Mouse (Mus musculus) G1E (cell line): ENCODE measurements around the gene Lsamp.

Experiments used
- CTCF ChIP-seq: IDR thresholded peaks from 2 replicates; pipeline ENCODE4 v1.5.1; 2012; ENCODE audit warnings: low read depth, low read length, inconsistent platforms, mixed read lengths
- GATA1 ChIP-seq: IDR thresholded peaks from 2 replicates; pipeline ENCODE4 v1.6.1; 2012; ENCODE audit warnings: borderline replicate concordance, low read length, inconsistent platforms, mixed read lengths
- GATA2 ChIP-seq: IDR thresholded peaks from 2 replicates; pipeline ENCODE4 v1.6.1; 2012; ENCODE audit warnings: low read depth, low read length, inconsistent platforms, borderline replicate concordance
- POLR2AphosphoS5 ChIP-seq: IDR thresholded peaks from 2 replicates; pipeline ENCODE4 v1.6.1; 2012; ENCODE audit warnings: low read depth, low read length, inconsistent platforms; ENCODE audit not compliant: insufficient replicate concordance
- TAL1 ChIP-seq: conservative IDR thresholded peaks from 2 replicates; pipeline ENCODE4 v1.6.1; 2012; ENCODE audit warnings: low read depth, low read length, inconsistent platforms, mixed read lengths

DNA sequence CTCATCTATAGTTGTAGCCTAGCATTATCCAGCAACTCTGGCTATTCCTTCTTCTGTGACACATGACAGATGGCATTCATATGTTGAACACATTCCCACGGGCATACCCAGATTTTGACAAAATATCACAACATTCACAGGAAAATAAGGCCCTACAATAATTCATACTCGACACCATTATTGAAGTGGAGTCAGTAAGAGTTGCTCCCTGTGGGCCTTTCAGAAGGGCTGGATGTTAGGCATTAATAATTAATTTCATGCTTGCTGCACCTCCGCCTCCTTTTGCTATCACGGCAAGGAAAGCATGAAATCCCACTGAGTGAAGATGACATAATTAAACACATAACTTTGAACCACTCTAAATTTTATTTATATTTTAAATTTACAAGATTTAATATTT, 407.9 kb downstream of the Lsamp start:
- no peak for TF ChIP-seq POLR2AphosphoS5
- TF ChIP-seq CTCF, result no peak
- TF ChIP-seq GATA1, result no peak
- TF ChIP-seq GATA2, result no peak
- TF ChIP-seq TAL1, result no peak
